Mouse (Mus musculus): Measurements from ENCODE around the gene Ezh2. TPM values are rescaled to one million over a fixed set of nuclear protein-coding genes. Genes with fewer than 3 reads are reported as not detected.

The Ezh2 gene
- total RNA-seq, 2 experiments from 2014 or later = 7.8 to 9.5 TPM

- no peak for DNase-seq (ENCODE audit: low spot score in 2 of 2)
These were observed 42.9 kb downstream of the Ezh2 start for GRCm38 (mm10) chr6:47552280-47552679.

GRCm38 (mm10) chr6:47535333-47535732 lies 59.8 kb downstream of the Ezh2 start:
- no peak for DNase-seq (ENCODE audit: low spot score in 2 of 2)

GRCm38 (mm10) chr6:47532547-47532946 lies 62.6 kb downstream of the Ezh2 start:
- DNase-seq (ENCODE audit: low spot score in 2 of 2) = no peak

- DNase-seq (ENCODE audit: low spot score in 2 of 2) = no peak
These were observed 67.5 kb downstream of the Ezh2 start for GRCm38 (mm10) chr6:47527655-47528054.

GRCm38 (mm10) chr6:47527129-47527528 lies 68.0 kb downstream of the Ezh2 start:
- no peak for DNase-seq (ENCODE audit: low spot score in 2 of 2)

- no peak for DNase-seq (ENCODE audit: low spot score in 2 of 2)
These were observed 68.7 kb downstream of the Ezh2 start for GRCm38 (mm10) chr6:47526446-47526845.

- no peak for DNase-seq (ENCODE audit: low spot score in 2 of 2)
These were observed 70.1 kb downstream of the Ezh2 start for GRCm38 (mm10) chr6:47525041-47525440.

GRCm38 (mm10) chr6:47522431-47522830 lies 72.7 kb downstream of the Ezh2 start:
- no peak for DNase-seq (ENCODE audit: low spot score in 2 of 2)

- no peak for DNase-seq (ENCODE audit: low spot score in 2 of 2)
These were observed 75.1 kb downstream of the Ezh2 start for GRCm38 (mm10) chr6:47520030-47520429.

- DNase-seq (ENCODE audit: low spot score in 2 of 2) = no peak
These were observed 100.6 kb downstream of the Ezh2 start for GRCm38 (mm10) chr6:47494562-47494961.

- DNase-seq (ENCODE audit: low spot score in 2 of 2) = no peak
These were observed 113.1 kb downstream of the Ezh2 start for GRCm38 (mm10) chr6:47482027-47482426.

Other genes starting within 250 kb of the Ezh2 start
- 100 to 1,000 TPM; 102 TPM for gene Cul1, start 141.9 kb downstream of the Ezh2 start, total RNA-seq (2021)
- gene Pdia4, start 218.1 kb upstream of the Ezh2 start, total RNA-seq (2021) = 10 to 100 TPM; 83.4 to 86.3 TPM
- gene Zfp786, start 235.5 kb upstream of the Ezh2 start, total RNA-seq (2021) = 1 to 10 TPM in 1 of 2 experiments, under 1 TPM in 1; 0.77 to 1.7 TPM
- gene Zfp398, start 240.3 kb upstream of the Ezh2 start, total RNA-seq (2021) = 10 to 100 TPM in 1 of 2 experiments, 1 to 10 TPM in 1; 8.8 to 12.3 TPM

All from adrenal gland, adult 18-20 months (tissue).